Mouse (Mus musculus) stomach, embryonic 16.5 days (tissue): ENCODE data around the gene Rmi1. TPM values are rescaled to one million over a fixed set of nuclear protein-coding genes. Genes with fewer than 3 reads are reported as not detected.

ENCODE experiments used
- ATAC-seq: fragments of 200-750 bp; cut with Nextera tagmentation; 2 replicates; pipeline ENCODE4 v1.8.0; 2017; ENCODE audit warnings: moderate number of reproducible peaks, moderate TSS enrichment; ENCODE audit not compliant: insufficient read depth, low FRiP score
- H3K27ac ChIP-seq: fragments of 300-500 bp; sonication (generic); 2 replicates; pipeline ENCODE4 v1.5.1; 2014; ENCODE audit warnings: low read length
- H3K27me3 ChIP-seq: fragments of 300-500 bp; sonication (generic); 2 replicates; pipeline ENCODE4 v1.6.1; 2014; ENCODE audit warnings: low read length, control low read depth, mixed read lengths; ENCODE audit not compliant: control insufficient read depth, insufficient read depth
- H3K36me3 ChIP-seq: fragments of 300-500 bp; sonication (generic); 2 replicates; pipeline ENCODE4 v1.6.1; 2014; ENCODE audit warnings: low read length; ENCODE audit not compliant: control insufficient read depth, insufficient read depth
- H3K4me1 ChIP-seq: fragments of 300-500 bp; sonication (generic); 2 replicates; pipeline ENCODE4 v1.6.1; 2014; ENCODE audit warnings: low read length, control low read depth, mixed read lengths; ENCODE audit not compliant: control insufficient read depth, insufficient read depth
- H3K4me2 ChIP-seq: fragments of 300-500 bp; sonication (generic); 2 replicates; pipeline ENCODE4 v1.6.1; 2014; ENCODE audit warnings: low read depth, low read length, mixed read lengths
- H3K4me3 ChIP-seq: fragments of 300-500 bp; sonication (generic); replicated peaks from 2 replicates; pipeline ENCODE4 v1.5.1; 2014; ENCODE audit warnings: mild to moderate bottlenecking, low read length
- H3K9ac ChIP-seq: fragments of 300-500 bp; sonication (generic); 2 replicates; pipeline ENCODE4 v1.6.1; 2014; ENCODE audit warnings: low read length
- H3K9me3 ChIP-seq: fragments of 300-500 bp; sonication (generic); replicated peaks from 2 replicates; pipeline ENCODE4 v1.6.1; 2016; ENCODE audit warnings: low read length, control low read depth; ENCODE audit not compliant: control insufficient read depth
- WGBS: fragments of 180-500 bp; shearing (Covaris S2); extraction: QIAGEN DNeasy Blood & Tissue Kit; methylation state at CpG from one replicate; pipeline ENCODE4 v1.1.7; 2014; 5-methylcytosine and 5-hydroxymethylcytosine counted together
- polyA plus RNA-seq: library from polyadenylated mRNA; unstranded; fragments of >200 nt; fragmentation: Nextera tagmentation; extraction: Ambion mirVana; gene quantifications from 2 replicates; pipeline ENCODE4 v1.2.1, GENCODE M21; 2015

Rmi1 gene
- polyA plus RNA-seq, 1 experiment from 2014 or later: 25.1 TPM

DNA sequence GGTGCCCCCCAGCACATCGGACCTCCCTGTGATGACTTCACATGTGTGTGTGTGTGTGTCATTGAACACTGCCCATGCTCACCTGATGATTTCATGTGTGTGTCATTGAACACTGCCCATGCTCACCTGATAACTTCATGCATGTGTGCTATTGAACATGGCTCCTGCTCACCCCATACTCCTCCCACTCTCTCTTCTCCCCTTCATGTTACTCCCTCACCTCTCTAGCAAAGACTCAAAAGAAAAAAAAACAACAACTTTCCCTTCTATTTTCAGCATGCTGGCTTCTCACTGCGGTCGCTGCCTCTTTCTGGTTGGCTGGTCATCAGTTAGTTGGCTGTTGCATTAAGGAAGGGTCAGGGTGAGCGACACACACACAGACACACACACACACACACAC, 16.6 kb downstream of the Rmi1 start:
- ATAC-seq: no peak
- Histone ChIP-seq H3K9me3 (no peaks in the 10 kb centered on the region), H3K4me3 (no peak overlapping the region), H3K36me3 (no peaks in the 10 kb centered on the region), H3K4me1 (no peaks in the 10 kb centered on the region), H3K27ac (no peak overlapping the region), H3K4me2 (no peak overlapping the region), H3K27me3 (no peaks in the 10 kb centered on the region), H3K9ac (no peak overlapping the region)
- 88% methylated on average over 4 of the region's 4 CpGs for WGBS

DNA sequence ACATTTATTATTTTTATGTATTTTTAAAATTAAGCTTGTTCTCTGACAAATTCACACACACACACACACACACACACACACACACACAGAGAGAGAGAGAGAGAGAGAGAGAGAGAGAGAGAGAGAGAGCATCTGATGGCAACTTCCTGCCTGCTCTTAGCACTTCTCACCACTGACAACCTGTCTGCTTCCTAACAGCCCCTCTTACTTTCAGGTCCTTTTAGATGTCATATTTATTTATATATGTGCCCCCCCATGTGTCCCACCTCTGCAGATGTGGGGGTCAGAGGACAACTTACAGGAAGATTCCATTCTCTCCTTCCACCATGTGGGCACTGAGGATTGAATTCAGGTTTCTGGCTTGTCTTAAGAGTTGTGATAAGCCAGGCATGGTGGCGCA, 17.2 kb downstream of the Rmi1 start:
- WGBS: 86% methylated on average over 1 of the region's 1 CpGs
- no peaks in the 10 kb centered on the region for H3K9me3 ChIP-seq
- no peaks in the 10 kb centered on the region for H3K27me3 ChIP-seq
- no peaks in the 10 kb centered on the region for H3K36me3 ChIP-seq
- H3K4me1 ChIP-seq: no peaks in the 10 kb centered on the region
- H3K27ac ChIP-seq: no peak overlapping the region
- H3K9ac ChIP-seq: no peak overlapping the region
- H3K4me3 ChIP-seq: no peak overlapping the region
- H3K4me2 ChIP-seq: no peak overlapping the region
- no peak for ATAC-seq

DNA sequence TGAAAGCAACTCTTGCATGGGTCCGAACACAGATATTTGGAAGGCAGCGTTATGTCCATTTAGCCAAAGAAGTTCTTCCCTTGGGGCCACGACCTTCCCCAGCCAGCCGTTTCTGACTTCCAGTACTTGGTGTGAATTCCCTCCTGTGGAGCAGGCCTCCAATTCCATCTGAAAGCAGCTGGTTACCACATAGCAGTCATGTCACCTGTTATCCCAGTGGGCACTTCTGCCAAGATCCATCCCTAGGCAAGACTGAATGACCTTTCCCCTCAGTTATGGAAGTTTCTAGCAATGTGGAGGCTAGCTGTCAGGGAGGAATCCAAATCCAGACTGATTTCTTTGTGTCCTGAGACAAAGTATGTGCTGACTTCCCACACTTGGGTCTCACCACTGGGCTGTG, 19.0 kb downstream of the Rmi1 start:
- no peak for ATAC-seq
- H3K4me3 ChIP-seq: no peak overlapping the region
- H3K9ac ChIP-seq: no peak overlapping the region
- no peaks in the 10 kb centered on the region for H3K4me1 ChIP-seq
- H3K4me2 ChIP-seq: no peak overlapping the region
- H3K27me3 ChIP-seq: no peaks in the 10 kb centered on the region
- no peaks in the 10 kb centered on the region for H3K9me3 ChIP-seq
- H3K27ac ChIP-seq: no peak overlapping the region
- no peaks in the 10 kb centered on the region for H3K36me3 ChIP-seq
- 81% methylated on average over 4 of the region's 4 CpGs for WGBS

DNA sequence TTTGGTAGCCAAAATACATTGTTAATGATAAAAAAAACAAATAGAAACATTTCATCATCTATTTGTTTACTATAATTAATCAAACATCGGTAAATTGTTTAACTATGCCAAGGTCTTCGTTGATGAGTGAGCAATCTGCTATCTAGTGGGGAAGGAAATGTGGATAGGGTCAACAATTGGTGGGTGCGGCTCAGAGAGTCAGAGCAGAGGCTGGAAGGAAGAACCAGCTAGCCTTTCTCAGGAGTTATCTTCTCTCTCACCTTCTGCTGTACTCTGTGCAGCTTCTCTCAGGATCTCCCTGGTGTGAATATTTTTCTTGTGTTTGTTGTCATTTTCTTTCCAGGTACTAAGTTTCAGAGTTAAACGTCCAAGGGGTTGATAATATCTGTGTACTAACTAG, 20.2 kb downstream of the Rmi1 start:
- Histone ChIP-seq H3K4me1 (no peaks in the 10 kb centered on the region), H3K9me3 (no peaks in the 10 kb centered on the region), H3K9ac (no peak overlapping the region), H3K4me3 (no peak overlapping the region), H3K36me3 (no peaks in the 10 kb centered on the region), H3K4me2 (no peak overlapping the region), H3K27me3 (no peaks in the 10 kb centered on the region), H3K27ac (no peak overlapping the region)
- 62% methylated on average over 4 of the region's 4 CpGs for WGBS
- no peak for ATAC-seq

DNA sequence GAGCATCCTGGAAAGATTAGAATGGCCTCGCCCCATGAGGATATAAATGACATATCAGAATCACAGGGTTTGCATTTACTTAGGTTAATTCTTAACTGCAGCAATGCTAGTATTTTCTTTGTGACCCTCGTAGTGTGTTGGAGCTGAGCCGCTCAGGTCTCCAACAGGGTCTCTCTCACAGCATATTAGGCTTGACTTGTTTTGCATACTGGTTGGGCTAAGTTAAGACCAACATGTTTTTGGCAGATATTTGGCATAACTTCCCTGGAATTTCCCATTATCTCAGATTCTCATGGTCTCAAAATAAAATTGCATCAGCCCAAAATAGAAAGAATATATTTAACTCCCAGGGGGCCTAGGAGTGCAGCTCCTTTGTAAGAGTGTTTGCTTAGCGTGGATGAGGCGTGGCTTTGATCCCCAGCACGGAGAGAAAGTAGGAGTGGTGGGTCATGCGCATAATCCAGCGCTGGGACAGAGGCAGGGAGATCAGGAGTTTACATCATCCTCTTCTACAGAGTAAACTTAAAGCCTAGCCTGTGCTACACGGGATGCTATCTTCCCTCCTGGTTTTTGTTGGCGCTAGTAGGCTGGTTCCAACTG, 21.1 kb downstream of the Rmi1 start:
- peak; percentile 25; the same call in 1 of the 2 replicates for ATAC-seq
- 48% methylated on average over 10 of the region's 10 CpGs for WGBS
- H3K4me3 ChIP-seq: no peak overlapping the region

DNA sequence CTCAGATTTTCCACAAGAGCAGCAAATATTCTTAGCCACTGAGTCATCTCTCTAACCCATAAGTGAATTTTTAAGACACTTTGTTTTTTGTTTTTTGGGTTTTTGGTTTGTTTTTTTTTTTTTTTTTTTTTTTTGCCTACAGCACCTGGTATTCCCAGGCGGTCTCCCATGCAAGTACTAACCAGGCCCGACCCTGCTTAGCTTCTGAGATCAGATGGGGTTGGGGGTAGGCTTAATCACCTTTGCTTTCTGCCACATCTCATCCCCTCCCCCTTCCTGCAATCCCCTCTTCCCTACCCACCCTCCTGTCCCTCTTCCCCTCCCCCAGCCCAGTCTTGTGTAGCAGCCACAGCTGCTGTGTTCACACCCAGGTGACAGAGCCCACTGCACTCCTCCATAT, 37.7 kb downstream of the Rmi1 start:
- H3K27me3 ChIP-seq: no peaks in the 10 kb centered on the region
- H3K4me2 ChIP-seq: no peak overlapping the region
- no peak overlapping the region for H3K4me3 ChIP-seq
- H3K9me3 ChIP-seq: no peaks in the 10 kb centered on the region
- no peak for ATAC-seq
- no peaks in the 10 kb centered on the region for H3K36me3 ChIP-seq
- H3K27ac ChIP-seq: no peak overlapping the region
- 66% methylated on average over 2 of the region's 2 CpGs for WGBS
- no peaks in the 10 kb centered on the region for H3K4me1 ChIP-seq
- H3K9ac ChIP-seq: no peak overlapping the region

More for the DNA sequence above, 21.1 kb downstream of the Rmi1 start:
- H3K4me1 ChIP-seq: no peaks in the 10 kb centered on the region
- H3K27me3 ChIP-seq: no peaks in the 10 kb centered on the region
- H3K36me3 ChIP-seq: no peaks in the 10 kb centered on the region
- no peak overlapping the region for H3K27ac ChIP-seq
- H3K9me3 ChIP-seq: no peaks in the 10 kb centered on the region
- H3K4me2 ChIP-seq: no peak overlapping the region
- H3K9ac ChIP-seq: no peak overlapping the region

DNA sequence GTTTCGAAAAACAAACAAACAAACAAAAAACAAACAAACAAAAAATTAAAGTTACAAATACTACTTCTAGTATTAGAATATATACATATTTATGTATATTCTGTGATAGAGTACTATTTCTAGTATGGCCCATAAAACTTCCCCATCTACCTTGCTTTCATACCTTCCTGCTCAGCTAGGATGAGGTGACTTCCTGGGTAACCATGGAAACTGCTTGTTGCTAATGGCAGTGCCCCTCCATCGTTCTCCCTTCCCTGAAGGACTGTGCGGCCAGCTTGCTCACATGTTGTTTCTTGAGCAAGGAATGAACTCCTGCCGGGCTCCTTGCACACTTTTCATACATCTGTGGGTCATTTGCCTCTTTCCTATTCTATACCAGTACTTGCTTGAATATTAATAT, 41.3 kb downstream of the Rmi1 start:
- no peak overlapping the region for H3K9ac ChIP-seq
- H3K4me3 ChIP-seq: no peak overlapping the region
- no peaks in the 10 kb centered on the region for H3K27me3 ChIP-seq
- H3K36me3 ChIP-seq: no peaks in the 10 kb centered on the region
- 61% methylated on average over 4 of the region's 4 CpGs for WGBS
- H3K9me3 ChIP-seq: no peaks in the 10 kb centered on the region
- H3K4me1 ChIP-seq: no peaks in the 10 kb centered on the region
- no peak overlapping the region for H3K27ac ChIP-seq
- H3K4me2 ChIP-seq: no peak overlapping the region
- no peak for ATAC-seq

DNA sequence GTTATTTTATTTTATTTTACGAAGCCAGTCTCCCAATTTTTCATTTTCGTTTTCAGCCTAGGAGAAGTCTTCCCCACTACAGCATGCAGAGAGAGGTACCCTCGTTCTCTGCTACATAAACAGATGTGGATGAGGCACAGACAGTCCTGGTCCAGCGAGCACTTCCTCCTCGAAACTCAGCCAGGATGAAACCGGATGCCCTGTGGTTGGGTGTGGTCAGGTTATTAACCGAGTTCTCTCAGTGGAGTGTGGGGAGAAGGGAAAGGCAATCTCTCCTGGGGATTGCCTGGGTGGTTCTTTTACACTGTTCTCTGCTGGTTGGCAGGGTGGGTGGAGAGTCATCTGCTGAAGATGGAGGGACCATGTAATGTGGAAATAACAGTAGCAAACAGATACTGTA, 41.7 kb downstream of the Rmi1 start:
- Histone ChIP-seq H3K4me1 (no peaks in the 10 kb centered on the region), H3K27ac (no peak overlapping the region), H3K4me2 (no peak overlapping the region), H3K27me3 (no peaks in the 10 kb centered on the region), H3K9me3 (no peaks in the 10 kb centered on the region), H3K36me3 (no peaks in the 10 kb centered on the region), H3K9ac (no peak overlapping the region), H3K4me3 (no peak overlapping the region)
- no peak for ATAC-seq
- WGBS: 30% methylated on average over 7 of the region's 7 CpGs

DNA sequence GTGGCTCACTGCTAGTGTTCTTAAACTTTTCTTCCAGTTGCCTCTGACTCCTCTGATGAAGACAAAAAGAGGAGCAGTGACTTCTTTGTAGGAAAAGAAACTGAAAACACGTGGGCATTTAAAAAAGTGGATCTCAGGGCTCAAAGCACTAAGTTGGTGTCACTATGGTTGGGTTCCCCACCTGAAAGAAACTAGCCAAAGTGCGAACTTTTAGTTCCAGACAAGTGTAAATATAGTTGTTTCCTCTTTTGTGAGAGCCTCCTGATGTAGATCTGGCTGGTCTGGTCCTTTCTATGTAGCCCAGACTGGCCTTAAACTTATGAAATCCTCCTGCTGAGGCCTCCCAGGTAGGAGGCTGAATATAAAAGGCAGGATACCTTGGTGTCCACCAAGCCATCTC, 44.5 kb downstream of the Rmi1 start:
- H3K27me3 ChIP-seq: no peaks in the 10 kb centered on the region
- 70% methylated on average over 2 of the region's 2 CpGs for WGBS
- H3K9ac ChIP-seq: no peak overlapping the region
- no peak overlapping the region for H3K4me2 ChIP-seq
- H3K4me1 ChIP-seq: no peaks in the 10 kb centered on the region
- H3K36me3 ChIP-seq: no peaks in the 10 kb centered on the region
- no peak overlapping the region for H3K4me3 ChIP-seq
- no peak for ATAC-seq
- no peak overlapping the region for H3K27ac ChIP-seq
- no peaks in the 10 kb centered on the region for H3K9me3 ChIP-seq
